Mouse (Mus musculus) liver, adult 2 months (tissue): Measurements from ENCODE around the gene Cntnap1.
"Not testable (repeated sequence)": the region's sequence is repeated elsewhere in the genome, so short reads cannot be mapped to it uniquely, and the experiment has no call there.

Source experiments
- CTCF ChIP-seq: fragments of 200-500 bp; IDR thresholded peaks from 2 replicates; pipeline ENCODE4 v1.5.1; 2011; ENCODE audit warnings: low read depth, low read length, control low read depth
- POLR2A ChIP-seq: fragments of 200-500 bp; IDR thresholded peaks from 2 replicates; pipeline ENCODE4 v1.6.1; 2011; ENCODE audit warnings: low read length, control low read depth; ENCODE audit not compliant: insufficient read depth; ENCODE audit errors: extremely low read depth

- TF ChIP-seq CTCF, POLR2A: not testable (repeated sequence)
These were observed 10.2 kb upstream of the Cntnap1 start for GRCm38 (mm10) chr11:101160151-101160550.
